Mouse (Mus musculus) small intestine, adult 2 months (tissue): ENCODE data around the gene Mrps23.

Experiments used
- CTCF ChIP-seq: fragments of 200-500 bp; IDR thresholded peaks from 2 replicates; pipeline ENCODE4 v1.5.1; 2012; ENCODE audit warnings: low read depth, mild to moderate bottlenecking, control low read depth, inconsistent platforms, low read length, moderate library complexity, mixed read lengths; ENCODE audit not compliant: insufficient replicate concordance, insufficient read length; ENCODE audit errors: extremely low read depth
- POLR2A ChIP-seq: fragments of 200-500 bp; IDR thresholded peaks from 2 replicates; pipeline ENCODE4 v1.6.1; 2012; ENCODE audit warnings: low read depth, mild to moderate bottlenecking, control low read depth, inconsistent platforms, low read length, moderate library complexity

- no peak for TF ChIP-seq CTCF
- no peak for TF ChIP-seq POLR2A
These were observed 7.0 kb upstream of the Mrps23 start for GRCm38 (mm10) chr11:88197153-88197576.
